In genomic region chr14:49515096-49515665, GRCm38 (mm10) we compare ENCODE assay signal across 29 mouse cellular contexts. TPM values are rescaled to one million over a fixed set of nuclear protein-coding genes. Genes with fewer than 3 reads are reported as not detected.
DNase-seq lines count a peak whose midpoint lies in the region; ATAC-seq and TF ChIP-seq lines count a peak whose summit lies in the region.
"Had no signal": no experiment of that assay in that cellular context is flagged by ENCODE, and none has a peak within 500 bp of the region (broad histone marks: within the 10 kb centered on the region; RNA-seq: fewer than 3 reads in every experiment).

No protein-coding gene starts in this region.

- H3K27ac ChIP-seq in embryonic facial prominence, embryonic 14.5 days (replicated peaks; ENCODE audit: low read depth, low read length) = no peak overlapping the region
- H3K27ac ChIP-seq in embryonic facial prominence, embryonic 10.5 days (replicated peaks) = no peak overlapping the region
- peak overlapping the region; percentile 82 for H3K27ac ChIP-seq in heart, embryonic 13.5 days (replicated peaks)
- peak overlapping the region; percentile 59; the same call in 1 of the 2 replicates for H3K27ac ChIP-seq in heart, postnatal 0 days (ENCODE audit: low read depth)
- H3K27ac ChIP-seq: embryonic facial prominence, embryonic 12.5 days; forebrain, embryonic 12.5 days; gastrocnemius, adult 2 months; hindbrain, embryonic 12.5 days had no signal

- no peaks in the 10 kb centered on the region for H3K9me3 ChIP-seq in embryonic facial prominence, embryonic 14.5 days (ENCODE audit: control insufficient read depth, low read length)
- no peaks in the 10 kb centered on the region for H3K9me3 ChIP-seq in embryonic facial prominence, embryonic 10.5 days
- no peaks in the 10 kb centered on the region for H3K9me3 ChIP-seq in heart, embryonic 13.5 days
- H3K9me3 ChIP-seq in heart, postnatal 0 days (replicated peaks; ENCODE audit: control insufficient read depth, low read length) = no peaks in the 10 kb centered on the region
- H3K9me3 ChIP-seq: embryonic facial prominence, embryonic 12.5 days; forebrain, embryonic 12.5 days; G1E; hindbrain, embryonic 12.5 days had no signal

- TF ChIP-seq CTCF in heart, postnatal 0 days (IDR thresholded peaks at IDR 0.05; ENCODE audit: low read depth) = no peak

- no peaks in the 10 kb centered on the region for H3K36me3 ChIP-seq in embryonic facial prominence, embryonic 14.5 days (ENCODE audit: control insufficient read depth, insufficient read depth, low read length)
- no peaks in the 10 kb centered on the region for H3K36me3 ChIP-seq in embryonic facial prominence, embryonic 10.5 days (replicated peaks)
- H3K36me3 ChIP-seq in heart, embryonic 13.5 days = no peaks in the 10 kb centered on the region
- H3K36me3 ChIP-seq in heart, postnatal 0 days (replicated peaks; ENCODE audit: control insufficient read depth, insufficient read depth, low read length) = no peaks in the 10 kb centered on the region
- H3K36me3 ChIP-seq: embryonic facial prominence, embryonic 12.5 days; forebrain, embryonic 12.5 days; G1E; hindbrain, embryonic 12.5 days had no signal

- 65% methylated on average over 2 of the region's 2 CpGs for WGBS in embryonic facial prominence, embryonic 14.5 days
- WGBS in embryonic facial prominence, embryonic 10.5 days = 81% methylated on average over 2 of the region's 2 CpGs
- 33% methylated on average over 2 of the region's 2 CpGs for WGBS in heart, embryonic 13.5 days
- WGBS in heart, postnatal 0 days = 38% methylated on average over 2 of the region's 2 CpGs

- no peaks in the 10 kb centered on the region for H3K27me3 ChIP-seq in embryonic facial prominence, embryonic 14.5 days (replicated peaks; ENCODE audit: control insufficient read depth, insufficient read depth, low read length)
- no peaks in the 10 kb centered on the region for H3K27me3 ChIP-seq in embryonic facial prominence, embryonic 10.5 days (replicated peaks; ENCODE audit: low read depth, poor library complexity, severe bottlenecking)
- no peaks in the 10 kb centered on the region for H3K27me3 ChIP-seq in heart, embryonic 13.5 days (replicated peaks)
- no peaks in the 10 kb centered on the region for H3K27me3 ChIP-seq in heart, postnatal 0 days (ENCODE audit: control insufficient read depth, insufficient read depth, low read length)
- H3K27me3 ChIP-seq: embryonic facial prominence, embryonic 12.5 days; forebrain, embryonic 12.5 days; hindbrain, embryonic 12.5 days had no signal

- no peak overlapping the region for H3K9ac ChIP-seq in embryonic facial prominence, embryonic 14.5 days (ENCODE audit: low read depth, low read length)
- H3K9ac ChIP-seq in heart, embryonic 13.5 days = no peak overlapping the region
- H3K9ac ChIP-seq in heart, postnatal 0 days (replicated peaks; ENCODE audit: low read depth, low read length) = no peak overlapping the region
- H3K9ac ChIP-seq: embryonic facial prominence, embryonic 12.5 days; forebrain, embryonic 12.5 days; hindbrain, embryonic 12.5 days had no signal

- DNase-seq in embryonic facial prominence, embryonic 14.5 days (ENCODE audit: low spot score) = peak; percentile 11
- no peak for DNase-seq in embryonic facial prominence, embryonic 10.5 days (ENCODE audit: low spot score)
- DNase-seq in heart, postnatal 4 days = no peak
- peak; percentile 64 for DNase-seq in heart, postnatal 0 days (ENCODE audit: low spot score)
- DNase-seq in heart, adult 8-10 months (ENCODE audit: low spot score) = no peak
- peak; percentile 52 for DNase-seq in brain, adult 2 months (ENCODE audit: low read depth, low spot score)
- DNase-seq: adrenal gland, adult 8-10 months; adrenal gland, postnatal 36 days; B cell, adult 2 months; cerebellum, adult 11 months; cerebellum, adult 8-10 months; cerebellum, postnatal 14 days; embryo, embryonic 11 days; gastrocnemius, adult 2 months; gastrocnemius, postnatal 25 days; heart, postnatal 36 days; kidney, adult 8-10 months had no signal

- H3K4me3 ChIP-seq in embryonic facial prominence, embryonic 14.5 days (ENCODE audit: low read depth, low read length) = no peak overlapping the region
- no peak overlapping the region for H3K4me3 ChIP-seq in embryonic facial prominence, embryonic 10.5 days
- H3K4me3 ChIP-seq in heart, embryonic 13.5 days = no peak overlapping the region
- no peak overlapping the region for H3K4me3 ChIP-seq in heart, postnatal 0 days (ENCODE audit: low read depth, low read length)
- H3K4me3 ChIP-seq: embryonic facial prominence, embryonic 12.5 days; forebrain, embryonic 12.5 days; gastrocnemius, adult 2 months; hindbrain, embryonic 12.5 days had no signal

- H3K4me2 ChIP-seq in embryonic facial prominence, embryonic 14.5 days (ENCODE audit: low read depth, low read length) = no peak overlapping the region
- H3K4me2 ChIP-seq in heart, embryonic 13.5 days = no peak overlapping the region
- no peak overlapping the region for H3K4me2 ChIP-seq in heart, postnatal 0 days (ENCODE audit: low read depth, low read length)
- H3K4me2 ChIP-seq: embryonic facial prominence, embryonic 12.5 days; forebrain, embryonic 12.5 days; hindbrain, embryonic 12.5 days had no signal

- ATAC-seq in embryonic facial prominence, embryonic 14.5 days (ENCODE audit: low read depth) = no peak
- no peak for ATAC-seq in heart, embryonic 13.5 days (ENCODE audit: extremely low read depth, insufficient number of reproducible peaks, low FRiP score, low TSS enrichment)
- ATAC-seq in heart, postnatal 0 days (ENCODE audit: insufficient read depth, low read depth) = peak; percentile 55; the same call in 1 of the 2 replicates
- ATAC-seq: CD4-positive, CD25-positive, alpha-beta regulatory T cell, adult 4 months; forebrain, embryonic 16.5 days; hindbrain, embryonic 16.5 days; inflammation-experienced regulatory T-cells, adult 6 months; intestine, postnatal 0 days had no signal

- TF ChIP-seq EP300 in heart, postnatal 0 days (IDR thresholded peaks at IDR 0.05; ENCODE audit: low read depth) = no peak

- no peaks in the 10 kb centered on the region for H3K4me1 ChIP-seq in embryonic facial prominence, embryonic 14.5 days (ENCODE audit: control insufficient read depth, insufficient read depth, low read length)
- H3K4me1 ChIP-seq in embryonic facial prominence, embryonic 10.5 days = no peaks in the 10 kb centered on the region
- H3K4me1 ChIP-seq in heart, embryonic 13.5 days = peaks cover 19% of the 10 kb centered on the region
- H3K4me1 ChIP-seq in heart, postnatal 0 days (ENCODE audit: control insufficient read depth, insufficient read depth) = peaks cover 11% of the 10 kb centered on the region; the same call in 1 of the 2 replicates
- H3K4me1 ChIP-seq: embryonic facial prominence, embryonic 12.5 days; forebrain, embryonic 12.5 days; hindbrain, embryonic 12.5 days had no signal

RNA-seq across cellular contexts. Expression of gene Slc35f4, which starts 10.7 kb away (rescaled TPM):
- polyA plus RNA-seq in embryonic facial prominence, embryonic 14.5 days (2014; fragmentation: Nextera tagmentation; extraction: Ambion mirVana) = 0.58 and 0.68 TPM in 2 replicates
- polyA plus RNA-seq in embryonic facial prominence, embryonic 10.5 days (2016; fragmentation: Nextera tagmentation; extraction: Ambion mirVana) = 0.07 TPM in 1 of 2 replicates, not detected in the other
- 0.05 and 0.11 TPM in 2 replicates for polyA plus RNA-seq in heart, embryonic 13.5 days (2015; fragmentation: Nextera tagmentation; extraction: Ambion mirVana)
- total RNA-seq in heart, postnatal 4 days (2021) = not detected
- not detected in 2 replicates for total RNA-seq in heart, postnatal 0 days (2014; rRNA removed; ENCODE audit: low replicate concordance)
- 0.12 and 0.14 TPM in 2 replicates for polyA plus RNA-seq in heart, postnatal 0 days (2015; fragmentation: Nextera tagmentation; extraction: Ambion mirVana)
- not detected for total RNA-seq in heart, adult 8-10 months (2022)
- total RNA-seq: adrenal gland, adult 8-10 months; adrenal gland, postnatal 36 days; common myeloid progenitor, adult 5-6 weeks; gastrocnemius, adult 2 months; gastrocnemius, postnatal 25 days; granulocyte monocyte progenitor cell, adult 5-6 weeks; heart, postnatal 36 days had no signal
- polyA plus RNA-seq: CD4-positive, CD25-positive, alpha-beta regulatory T cell, adult 4 months; embryonic facial prominence, embryonic 12.5 days; G1E; inflammation-experienced regulatory T-cells, adult 6 months had no signal

Comparison
In these comparisons a context has a peak if more than half of its experiments do, and no peak if none do; other contexts are left out.
1. DNase-seq: peak in embryonic facial prominence, embryonic 14.5 days (single experiment), heart, postnatal 0 days (single experiment) and brain, adult 2 months (single experiment); none in embryonic facial prominence, embryonic 10.5 days (single experiment), heart, postnatal 4 days (single experiment) and heart, adult 8-10 months (single experiment).
2. H3K27ac ChIP-seq: peak in heart, embryonic 13.5 days (single experiment) and heart, postnatal 0 days (single experiment); none in embryonic facial prominence, embryonic 14.5 days (single experiment) and embryonic facial prominence, embryonic 10.5 days (single experiment).